Mouse (Mus musculus): Measurements from ENCODE around the gene Phyhd1. TPM values are rescaled to one million over a fixed set of nuclear protein-coding genes. Genes with fewer than 3 reads are reported as not detected.

Gene Phyhd1
- polyA plus RNA-seq (2014; fragmentation: Illumina TruSeq; extraction: RNeasy Lipid Tissue Mini Kit (QIAGEN cat#74804); ENCODE audit: insufficient read depth, low read depth, low replicate concordance) = 16.4 TPM

GRCm38 (mm10) chr2:30265767-30266253, at the start of gene Phyhd1:
Gene Phyhd1 (plus strand): TSS chr2:30266203.

GRCm38 (mm10) chr2:30237199-30237880, 28.7 kb upstream of the Phyhd1 start, which contains the start of gene Lrrc8a:
Gene Lrrc8a (plus strand): TSS chr2:30237715.

GRCm38 (mm10) chr2:30240267-30240666, 25.7 kb upstream of the Phyhd1 start, which contains the start of gene Gm28035:
Gene Gm28035 (plus strand): TSS chr2:30240567.

GRCm38 (mm10) chr2:30280743-30281142, 14.7 kb downstream of the Phyhd1 start, which contains the start of gene Gm28038:
Gene Gm28038 (plus strand): TSS chr2:30281043.

GRCm38 (mm10) chr2:30286192-30287026, 20.4 kb downstream of the Phyhd1 start, which contains the start of the genes Dolk and Nup188:
Gene Dolk (minus strand): TSS chr2:30286334.
Gene Nup188 (plus strand): TSS chr2:30286397.

Other genes with a start within 250 kb of the Phyhd1 start
- gene Wdr34, start 217.3 kb upstream of the Phyhd1 start, polyA plus RNA-seq (2014; fragmentation: Illumina TruSeq; extraction: RNeasy Lipid Tissue Mini Kit (QIAGEN cat#74804); ENCODE audit: insufficient read depth, low read depth, low replicate concordance) = 15.4 TPM
- 96.8 TPM for gene Set, start 208.8 kb upstream of the Phyhd1 start, polyA plus RNA-seq (2014; fragmentation: Illumina TruSeq; extraction: RNeasy Lipid Tissue Mini Kit (QIAGEN cat#74804); ENCODE audit: insufficient read depth, low read depth, low replicate concordance)
- 8.9 TPM for gene Pkn3, start 188.5 kb upstream of the Phyhd1 start, polyA plus RNA-seq (2014; fragmentation: Illumina TruSeq; extraction: RNeasy Lipid Tissue Mini Kit (QIAGEN cat#74804); ENCODE audit: insufficient read depth, low read depth, low replicate concordance)
- gene Zdhhc12, start 172.6 kb upstream of the Phyhd1 start, polyA plus RNA-seq (2014; fragmentation: Illumina TruSeq; extraction: RNeasy Lipid Tissue Mini Kit (QIAGEN cat#74804); ENCODE audit: insufficient read depth, low read depth, low replicate concordance) = 15.1 TPM
- gene Zer1, start 141.6 kb upstream of the Phyhd1 start, polyA plus RNA-seq (2014; fragmentation: Illumina TruSeq; extraction: RNeasy Lipid Tissue Mini Kit (QIAGEN cat#74804); ENCODE audit: insufficient read depth, low read depth, low replicate concordance) = 9.9 TPM
- 19.2 TPM for gene Tbc1d13, start 132.5 kb upstream of the Phyhd1 start, polyA plus RNA-seq (2014; fragmentation: Illumina TruSeq; extraction: RNeasy Lipid Tissue Mini Kit (QIAGEN cat#74804); ENCODE audit: insufficient read depth, low read depth, low replicate concordance)
- gene Endog, start 94.7 kb upstream of the Phyhd1 start, polyA plus RNA-seq (2014; fragmentation: Illumina TruSeq; extraction: RNeasy Lipid Tissue Mini Kit (QIAGEN cat#74804); ENCODE audit: insufficient read depth, low read depth, low replicate concordance) = 20.2 TPM
- gene Spout1, start 87.7 kb upstream of the Phyhd1 start, polyA plus RNA-seq (2014; fragmentation: Illumina TruSeq; extraction: RNeasy Lipid Tissue Mini Kit (QIAGEN cat#74804); ENCODE audit: insufficient read depth, low read depth, low replicate concordance) = 13.8 TPM
- gene Kyat1, start 60.4 kb upstream of the Phyhd1 start, polyA plus RNA-seq (2014; fragmentation: Illumina TruSeq; extraction: RNeasy Lipid Tissue Mini Kit (QIAGEN cat#74804); ENCODE audit: insufficient read depth, low read depth, low replicate concordance) = 11.1 TPM
- gene Lrrc8a, start 28.5 kb upstream of the Phyhd1 start, polyA plus RNA-seq (2014; fragmentation: Illumina TruSeq; extraction: RNeasy Lipid Tissue Mini Kit (QIAGEN cat#74804); ENCODE audit: insufficient read depth, low read depth, low replicate concordance) = 16.7 TPM
- 0.40 TPM for gene Gm28035, start 25.6 kb upstream of the Phyhd1 start, polyA plus RNA-seq (2014; fragmentation: Illumina TruSeq; extraction: RNeasy Lipid Tissue Mini Kit (QIAGEN cat#74804); ENCODE audit: insufficient read depth, low read depth, low replicate concordance)
- gene Gm28038, start 14.8 kb downstream of the Phyhd1 start, polyA plus RNA-seq (2014; fragmentation: Illumina TruSeq; extraction: RNeasy Lipid Tissue Mini Kit (QIAGEN cat#74804); ENCODE audit: insufficient read depth, low read depth, low replicate concordance) = not detected
- 11.8 TPM for gene Dolk, start 20.1 kb downstream of the Phyhd1 start, polyA plus RNA-seq (2014; fragmentation: Illumina TruSeq; extraction: RNeasy Lipid Tissue Mini Kit (QIAGEN cat#74804); ENCODE audit: insufficient read depth, low read depth, low replicate concordance)
- gene Nup188, start 20.2 kb downstream of the Phyhd1 start, polyA plus RNA-seq (2014; fragmentation: Illumina TruSeq; extraction: RNeasy Lipid Tissue Mini Kit (QIAGEN cat#74804); ENCODE audit: insufficient read depth, low read depth, low replicate concordance) = 7.2 TPM
- gene Sh3glb2, start 93.1 kb downstream of the Phyhd1 start, polyA plus RNA-seq (2014; fragmentation: Illumina TruSeq; extraction: RNeasy Lipid Tissue Mini Kit (QIAGEN cat#74804); ENCODE audit: insufficient read depth, low read depth, low replicate concordance) = 41.3 TPM
- 11.2 TPM for gene Miga2, start 98.0 kb downstream of the Phyhd1 start, polyA plus RNA-seq (2014; fragmentation: Illumina TruSeq; extraction: RNeasy Lipid Tissue Mini Kit (QIAGEN cat#74804); ENCODE audit: insufficient read depth, low read depth, low replicate concordance)
- gene Dolpp1, start 126.1 kb downstream of the Phyhd1 start, polyA plus RNA-seq (2014; fragmentation: Illumina TruSeq; extraction: RNeasy Lipid Tissue Mini Kit (QIAGEN cat#74804); ENCODE audit: insufficient read depth, low read depth, low replicate concordance) = 10.8 TPM
- 23.8 TPM for gene Crat, start 149.6 kb downstream of the Phyhd1 start, polyA plus RNA-seq (2014; fragmentation: Illumina TruSeq; extraction: RNeasy Lipid Tissue Mini Kit (QIAGEN cat#74804); ENCODE audit: insufficient read depth, low read depth, low replicate concordance)
- gene Ptpa, start 149.8 kb downstream of the Phyhd1 start, polyA plus RNA-seq (2014; fragmentation: Illumina TruSeq; extraction: RNeasy Lipid Tissue Mini Kit (QIAGEN cat#74804); ENCODE audit: insufficient read depth, low read depth, low replicate concordance) = 94.8 TPM
- gene Ier5l, start 208.0 kb downstream of the Phyhd1 start, polyA plus RNA-seq (2014; fragmentation: Illumina TruSeq; extraction: RNeasy Lipid Tissue Mini Kit (QIAGEN cat#74804); ENCODE audit: insufficient read depth, low read depth, low replicate concordance) = 3.5 TPM